Mouse (Mus musculus) cerebellum, adult 2 months (tissue): ENCODE results near the gene Krt34. TPM values are rescaled to one million over a fixed set of nuclear protein-coding genes. Genes with fewer than 3 reads are reported as not detected.

ENCODE experiments used
- DNase-seq, 2 experiments: peaks; one replicate each; pipeline ENCODE4 v3.0.0; 2021
- H3K27ac ChIP-seq: fragments of 200-500 bp; 2 replicates; pipeline ENCODE4 v1.5.1; 2012; ENCODE audit warnings: low read length, control low read depth, inconsistent platforms; ENCODE audit not compliant: insufficient read depth
- H3K27me3 ChIP-seq: fragments of 200-500 bp; 2 replicates; pipeline ENCODE4 v1.6.1; 2012; ENCODE audit warnings: inconsistent platforms, mild to moderate bottlenecking, low read length, moderate library complexity; ENCODE audit not compliant: control insufficient read depth, insufficient read depth
- H3K4me1 ChIP-seq: fragments of 200-500 bp; 2 replicates; pipeline ENCODE4 v1.6.1; 2011; ENCODE audit warnings: low read length; ENCODE audit not compliant: control insufficient read depth, insufficient read depth
- H3K4me3 ChIP-seq: fragments of 200-500 bp; replicated peaks from 2 replicates; pipeline ENCODE3; 2011; ENCODE audit warnings: mild to moderate bottlenecking, low read depth, low read length, control low read depth; ENCODE audit not compliant: insufficient read depth
- CTCF ChIP-seq: fragments of 200-500 bp; IDR thresholded peaks from 2 replicates; pipeline ENCODE4 v1.5.1; 2011; ENCODE audit warnings: low read depth, mild to moderate bottlenecking, control low read depth, low read length, moderate library complexity, borderline replicate concordance; ENCODE audit not compliant: insufficient read depth
- POLR2A ChIP-seq: fragments of 200-500 bp; IDR thresholded peaks from 2 replicates; pipeline ENCODE4 v1.6.1; 2011; ENCODE audit warnings: low read length, control low read depth, borderline replicate concordance; ENCODE audit not compliant: insufficient read depth
- WGBS: fragments of 180-500 bp; shearing (Covaris S2); methylation state at CpG from one replicate; pipeline ENCODE4 v1.1.7; 2018; 5-methylcytosine and 5-hydroxymethylcytosine counted together
- polyA plus RNA-seq: library from polyadenylated mRNA; depleted of rRNA; stranded (reverse); fragments of >200 nt; gene quantifications from 2 replicates; pipeline ENCODE4 v1.2.3, GENCODE M21; 2012

The Krt34 gene
- polyA plus RNA-seq, 1 experiment = not detected

DNA sequence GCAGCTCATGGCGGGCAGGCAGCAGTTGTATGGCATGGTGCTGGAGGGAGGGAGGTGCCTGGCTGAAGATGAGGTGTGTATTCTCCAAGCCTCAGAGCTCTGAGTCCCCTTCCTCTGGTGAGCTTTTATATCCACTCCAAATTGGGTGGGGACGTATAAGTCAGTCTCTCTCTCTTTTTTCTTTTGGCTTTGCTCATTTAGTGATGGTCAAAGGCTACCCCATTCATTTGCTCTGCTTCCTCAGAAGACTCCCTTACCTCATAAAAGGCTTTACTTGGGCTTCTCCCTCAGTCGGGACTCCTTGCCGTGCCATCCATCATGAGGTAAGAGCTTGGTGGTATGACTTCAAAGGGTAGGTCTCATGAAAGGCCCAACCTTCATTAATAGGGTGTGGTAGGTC is 25.2 kb downstream of the Krt34 start, which contains the start of gene Krt33a:
Krt33a (minus strand) TSS at position 101 of the 400 bp plus-strand sequence.
- Histone ChIP-seq H3K4me3 (no peak within 1 kb of the TSS), H3K27ac (no peak within 1 kb of the TSS), H3K27me3 (no peaks in the 10 kb centered on the region; the same call in 1 of the 2 replicates), H3K4me1 (no peaks in the 10 kb centered on the region)
- WGBS = 87% methylated on average over 4 of the region's 4 CpGs
- TF ChIP-seq POLR2A = no peak
- no peak for TF ChIP-seq CTCF
- DNase-seq = no peak

DNA sequence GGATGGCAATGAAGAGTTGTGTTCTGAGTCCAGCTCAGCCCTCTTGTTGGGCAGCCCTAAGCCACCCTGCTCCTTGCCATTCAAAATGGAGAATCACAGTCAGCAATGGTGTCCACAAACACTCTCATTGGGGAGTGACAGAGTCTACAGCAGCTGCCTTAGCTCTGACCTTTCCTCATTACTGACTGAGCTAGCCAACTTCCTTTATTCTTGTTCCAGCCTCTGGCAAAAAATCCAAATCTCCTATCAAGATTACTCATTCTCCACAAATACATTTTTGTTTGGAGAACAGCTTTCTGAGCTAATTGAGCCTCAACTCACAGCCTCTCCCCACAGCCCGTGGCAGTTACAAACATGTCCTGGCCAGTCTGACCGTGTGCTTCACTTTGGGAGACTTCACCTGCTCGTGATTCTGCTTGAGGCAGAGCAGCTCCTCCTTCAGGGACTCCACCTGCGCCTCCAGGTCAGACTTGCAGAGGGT is 27.6 kb downstream of the Krt34 start:
- Histone ChIP-seq H3K4me1 (no peaks in the 10 kb centered on the region), H3K4me3 (no peak overlapping the region), H3K27me3 (no peaks in the 10 kb centered on the region; the same call in 1 of the 2 replicates), H3K27ac (no peak overlapping the region)
- TF ChIP-seq CTCF (no peak), POLR2A (no peak)
- no peak for DNase-seq
- WGBS = 72% methylated on average over 4 of the region's 4 CpGs

DNA sequence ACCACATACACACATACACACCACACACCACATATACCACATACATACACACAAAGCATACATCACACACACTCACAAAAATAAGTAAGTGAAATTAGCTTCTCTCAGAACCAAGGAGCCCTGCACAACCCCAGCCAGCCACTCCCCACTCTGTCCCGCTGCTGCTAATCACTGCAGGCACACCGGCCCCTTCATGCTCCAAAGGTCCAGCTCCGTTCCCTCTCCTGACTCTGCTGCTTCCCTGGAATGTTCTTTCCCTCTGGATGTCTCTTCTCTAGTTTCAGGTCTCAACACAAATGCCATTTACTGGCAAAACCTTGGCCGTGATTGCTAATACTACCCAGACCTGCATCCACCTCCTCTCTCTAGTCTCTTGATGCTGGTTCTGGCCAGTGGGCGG is 30.7 kb downstream of the Krt34 start:
- Histone ChIP-seq H3K27ac (no peak overlapping the region), H3K4me1 (no peaks in the 10 kb centered on the region), H3K4me3 (no peak overlapping the region), H3K27me3 (no peaks in the 10 kb centered on the region; the same call in 1 of the 2 replicates)
- TF ChIP-seq POLR2A = no peak
- no peak for TF ChIP-seq CTCF
- DNase-seq = no peak
- WGBS = 79% methylated on average over 5 of the region's 5 CpGs

DNA sequence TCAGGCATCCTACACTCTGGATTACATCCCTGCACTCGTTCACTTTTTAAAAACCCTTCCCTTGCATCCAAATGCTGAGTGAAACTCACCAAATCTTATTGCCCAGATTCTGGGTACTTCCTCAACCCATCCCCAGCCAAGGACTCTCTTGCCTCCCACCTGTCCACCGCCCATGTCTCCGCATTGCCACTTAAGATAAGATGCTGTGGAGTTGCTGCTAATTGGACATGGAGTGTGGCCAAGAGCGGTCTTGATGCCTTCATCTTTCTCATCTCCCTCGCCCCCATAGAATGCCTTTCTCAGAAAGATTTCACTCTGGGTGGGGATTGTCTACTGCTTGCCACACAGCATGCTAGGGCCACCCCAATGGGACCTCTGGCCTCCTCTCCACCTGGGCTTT is 33.0 kb downstream of the Krt34 start:
- TF ChIP-seq CTCF (no peak), POLR2A (no peak)

DNA sequence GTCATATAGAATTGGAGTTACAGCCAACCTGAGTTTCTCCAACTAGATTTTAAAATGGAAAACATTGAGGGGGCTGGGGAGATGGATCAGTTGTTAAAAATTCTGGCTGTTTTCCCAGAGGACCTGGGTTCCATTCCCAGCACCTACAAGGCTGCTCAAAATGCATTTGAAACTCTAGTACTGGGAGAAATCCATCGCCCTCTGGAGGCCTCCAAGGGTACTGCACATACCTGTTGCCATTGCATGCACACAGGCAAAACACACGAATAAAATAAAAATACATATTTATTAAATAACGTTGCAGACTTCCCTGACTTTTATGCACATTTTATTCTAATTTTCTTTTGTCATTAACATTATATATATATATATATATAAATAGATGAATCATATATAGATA is 34.7 kb downstream of the Krt34 start:
- H3K27ac ChIP-seq = no peak overlapping the region
- no peaks in the 10 kb centered on the region for H3K27me3 ChIP-seq
- H3K4me3 ChIP-seq = no peak overlapping the region
- WGBS = 51% methylated on average over 3 of the region's 3 CpGs
- DNase-seq = no peak
- no peaks in the 10 kb centered on the region for H3K4me1 ChIP-seq
- TF ChIP-seq POLR2A = no peak
- no peak; the same call in 1 of the 2 replicates for TF ChIP-seq CTCF

More for the DNA sequence above, 33.0 kb downstream of the Krt34 start:
- Histone ChIP-seq H3K27ac (no peak overlapping the region), H3K4me3 (no peak overlapping the region), H3K27me3 (no peaks in the 10 kb centered on the region), H3K4me1 (no peaks in the 10 kb centered on the region)
- no peak for DNase-seq
- WGBS = 80% methylated on average over 5 of the region's 5 CpGs

DNA sequence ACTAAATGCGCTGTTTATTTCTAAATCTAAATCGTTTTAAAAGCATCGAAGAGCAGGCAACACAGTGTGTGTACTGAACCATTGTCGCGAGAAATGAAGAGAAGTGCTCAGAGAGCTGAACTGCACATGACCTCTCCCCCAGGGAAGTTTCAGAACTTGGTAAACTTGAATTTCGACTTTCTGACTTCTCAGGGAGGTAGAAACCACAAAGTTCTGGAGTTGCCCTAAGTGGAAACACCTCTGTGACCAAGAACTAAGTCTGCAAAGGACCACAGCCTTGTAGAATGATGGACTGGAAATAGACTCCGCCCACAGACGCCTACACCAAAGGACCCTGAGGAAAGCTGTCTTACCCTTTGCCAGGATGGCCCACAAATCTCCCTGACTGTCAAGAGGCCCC is 35.4 kb downstream of the Krt34 start:
- no peak for DNase-seq
- H3K27me3 ChIP-seq = no peaks in the 10 kb centered on the region
- no peak overlapping the region for H3K4me3 ChIP-seq
- WGBS = 87% methylated on average over 8 of the region's 8 CpGs
- no peaks in the 10 kb centered on the region for H3K4me1 ChIP-seq
- no peak overlapping the region for H3K27ac ChIP-seq
- TF ChIP-seq CTCF (no peak), POLR2A (no peak)

DNA sequence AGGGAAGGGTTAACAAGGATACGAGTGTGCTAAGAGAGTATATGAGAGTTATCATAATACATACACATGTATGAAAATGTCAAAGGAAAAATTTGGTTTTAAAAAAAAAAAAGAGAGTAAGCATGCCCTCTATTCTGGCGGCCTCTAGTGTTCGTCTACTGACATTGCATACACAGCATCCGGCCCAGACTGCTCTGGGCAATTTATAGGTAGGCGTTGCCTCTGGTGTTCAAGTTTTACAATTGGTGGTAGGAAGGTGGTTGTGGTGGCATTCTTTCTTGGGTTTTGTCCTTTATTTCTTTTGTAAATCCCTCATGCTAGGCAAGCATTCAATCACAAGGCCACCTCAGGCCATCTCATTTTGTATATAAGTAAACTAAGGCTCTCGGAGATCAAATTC is 36.5 kb downstream of the Krt34 start:
- no peak overlapping the region for H3K27ac ChIP-seq
- peak; percentile 74 for TF ChIP-seq CTCF
- no peak for TF ChIP-seq POLR2A
- H3K4me3 ChIP-seq = no peak overlapping the region
- H3K27me3 ChIP-seq = no peaks in the 10 kb centered on the region
- WGBS = 23% methylated on average over 6 of the region's 6 CpGs
- peak; percentile 36 to 49 for DNase-seq
- no peaks in the 10 kb centered on the region for H3K4me1 ChIP-seq

DNA sequence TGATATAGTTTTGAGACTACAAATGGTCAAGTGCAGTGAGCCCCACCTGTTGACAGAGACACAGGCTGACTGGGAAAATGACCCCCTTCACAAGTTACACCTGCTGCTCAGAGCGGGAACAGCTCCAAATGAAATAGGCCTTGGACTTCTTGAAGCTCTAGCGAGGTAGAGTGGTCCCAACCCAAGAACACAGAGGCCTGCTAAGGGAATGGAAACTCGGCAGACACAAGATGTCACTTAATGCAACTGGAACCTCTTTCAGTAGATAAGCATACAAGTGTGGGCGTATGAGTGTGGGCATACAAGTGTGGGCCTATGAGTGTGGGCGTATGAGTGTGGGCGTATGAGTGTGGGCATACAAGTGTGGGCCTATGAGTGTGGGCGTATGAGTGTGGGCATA is 42.3 kb downstream of the Krt34 start:
- TF ChIP-seq POLR2A (no peak), CTCF (no peak)
- Histone ChIP-seq H3K27ac (no peak overlapping the region), H3K4me3 (no peak overlapping the region), H3K4me1 (no peaks in the 10 kb centered on the region; the same call in 1 of the 2 replicates), H3K27me3 (no peaks in the 10 kb centered on the region)
- no peak for DNase-seq
- 95% methylated on average over 7 of the region's 7 CpGs for WGBS

DNA sequence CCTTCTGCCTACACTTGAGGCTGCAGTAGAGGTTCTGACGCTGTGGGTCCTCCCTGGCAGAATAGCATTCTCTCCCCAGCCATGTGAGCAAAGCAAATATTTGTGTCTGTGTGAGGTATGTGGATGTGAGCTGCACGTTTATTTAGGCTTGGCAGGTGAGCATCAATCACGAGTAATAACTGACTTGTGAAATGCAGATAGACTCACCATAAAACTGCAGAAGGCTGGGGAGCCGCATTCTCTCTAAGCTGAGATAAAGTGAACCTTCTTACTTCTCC is 47.0 kb downstream of the Krt34 start:
- TF ChIP-seq CTCF = no peak
- TF ChIP-seq POLR2A = no peak
- WGBS = 73% methylated on average over 4 of the region's 4 CpGs
- H3K4me1 ChIP-seq = no peaks in the 10 kb centered on the region; the same call in 1 of the 2 replicates
- H3K27ac ChIP-seq = no peak overlapping the region
- DNase-seq = no peak
- no peaks in the 10 kb centered on the region for H3K27me3 ChIP-seq
- no peak overlapping the region for H3K4me3 ChIP-seq
